Mouse (Mus musculus) B cell, adult 67 days (primary cell): ENCODE data around the gene Ndufa8. TPM values are rescaled to one million over a fixed set of nuclear protein-coding genes. Genes with fewer than 3 reads are reported as not detected.

Experiments used
- total RNA-seq, 2 experiments: library from RNA; stranded (reverse); gene quantifications; 4 replicates each; pipeline ENCODE4 v1.2.4; 2023

The Ndufa8 gene
- 10 to 100 TPM; 40.7 to 47.0 TPM for total RNA-seq

GRCm38 (mm10) chr2:36048748-36049566, at the start of gene Ndufa8, which contains the start of gene Morn5:
Gene Ndufa8, minus strand, starts transcription at chr2:36049406.
Gene Morn5, plus strand, starts transcription at chr2:36049458.

Other genes starting within 250 kb of the Ndufa8 start
- gene Ttll11, start 69.5 kb downstream of the Ndufa8 start, total RNA-seq = under 1 TPM; 0.33 to 0.61 TPM
- not detected for gene Morn5, start 52 bp upstream of the Ndufa8 start, total RNA-seq
- not detected for gene Lhx6, start 56.0 kb upstream of the Ndufa8 start, total RNA-seq
- gene Mrrf, start 87.0 kb upstream of the Ndufa8 start, total RNA-seq = 10 to 100 TPM; 17.4 to 17.9 TPM
- gene Rbm18, start 87.4 kb upstream of the Ndufa8 start, total RNA-seq = 10 to 100 TPM; 39.6 to 41.3 TPM
- gene Ptgs1, start 181.0 kb upstream of the Ndufa8 start, total RNA-seq = under 1 TPM; 0.39 to 0.84 TPM